ENCODE assay signal across 21 mouse cellular contexts in genomic region chr17:66858757-66859156, GRCm38 (mm10).
DNase-seq lines count a peak whose midpoint lies in the region; ATAC-seq lines count a peak whose summit lies in the region.
"Had no signal": no experiment of that assay in that cellular context is flagged by ENCODE, and none has a peak within 500 bp of the region (broad histone marks: within the 10 kb centered on the region; RNA-seq: fewer than 3 reads in every experiment).

No protein-coding gene starts in this region.

- DNase-seq in adrenal gland, postnatal 10 days: peak; percentile 35
- no peak for DNase-seq in adrenal gland, postnatal 4 days (ENCODE audit: low spot score in 2 of 2)
- DNase-seq in cerebellum, adult 9-10 months: peak; percentile 22
- DNase-seq in cerebellum, postnatal 4 days (ENCODE audit: low spot score in 2 of 2): no peak
- DNase-seq in left cerebral cortex, postnatal 4 days: peak; percentile 16
- no peak for DNase-seq in left cerebral cortex, postnatal 10 days (ENCODE audit: extremely low spot score in 1 of 2, low spot score in 2 of 2)
- DNase-seq: embryo, embryonic 11 days; gastrocnemius, postnatal 10 days; kidney, postnatal 25 days; liver, embryonic 13.5 days; lung, adult 18-20 months; lung, postnatal 4 days; right cerebral cortex, postnatal 4 days; thymus, adult 18-20 months; thymus, postnatal 25 days had no signal

- intact Hi-C loops in left cerebral cortex, postnatal 4 days (cut with DNase I): no loop called here
- intact Hi-C loops in left cerebral cortex, postnatal 10 days (cut with DNase I): no loop called here

- no peak for ATAC-seq in erythroblast, adult 5-6 weeks (replicated peaks; ENCODE audit: low FRiP score, poor library complexity, severe bottlenecking)
- ATAC-seq: forebrain, embryonic 15.5 days; intestine, postnatal 0 days; lung, postnatal 0 days; midbrain, embryonic 13.5 days; Patski had no signal

Comparison
In these comparisons a context has a peak if more than half of its experiments do, and no peak if none do; other contexts are left out.
1. DNase-seq: peak in adrenal gland, postnatal 10 days (single experiment), cerebellum, adult 9-10 months (single experiment) and left cerebral cortex, postnatal 4 days (single experiment); none in adrenal gland, postnatal 4 days (0 of 2), cerebellum, postnatal 4 days (0 of 2) and left cerebral cortex, postnatal 10 days (0 of 2).